Mouse (Mus musculus) embryonic facial prominence, embryonic 10.5 days (tissue): ENCODE measurements around the gene Ncaph. TPM values are rescaled to one million over a fixed set of nuclear protein-coding genes. Genes with fewer than 3 reads are reported as not detected.
A peak's percentile ranks its signal among the peaks of the same experiment; 100 is the strongest.
"Not testable (repeated sequence)": the region's sequence is repeated elsewhere in the genome, so short reads cannot be mapped to it uniquely, and the experiment has no call there.

Experiments
- DNase-seq: peaks from one replicate; pipeline ENCODE4 v3.0.0-alpha.2; 2017; ENCODE audit warnings: low spot score
- H3K27ac ChIP-seq: fragments of 300-500 bp; sonication (generic); replicated peaks from 2 replicates; pipeline ENCODE4 v1.5.1; 2016; ENCODE audit warnings: mild to moderate bottlenecking
- H3K27me3 ChIP-seq: fragments of 300-500 bp; sonication (generic); replicated peaks from 2 replicates; pipeline ENCODE4 v1.6.1; 2016; ENCODE audit warnings: low read depth, mild to moderate bottlenecking; ENCODE audit not compliant: poor library complexity, severe bottlenecking
- H3K36me3 ChIP-seq: fragments of 300-500 bp; sonication (generic); replicated peaks from 2 replicates; pipeline ENCODE4 v1.6.1; 2016; ENCODE audit warnings: mild to moderate bottlenecking, moderate library complexity
- H3K4me1 ChIP-seq: fragments of 300-500 bp; sonication (generic); 2 replicates; pipeline ENCODE4 v1.6.1; 2016
- H3K4me3 ChIP-seq: fragments of 300-500 bp; sonication (generic); 2 replicates; pipeline ENCODE4 v1.5.1; 2016; ENCODE audit warnings: mild to moderate bottlenecking, moderate library complexity
- H3K9me3 ChIP-seq: fragments of 300-500 bp; sonication (generic); 2 replicates; pipeline ENCODE4 v1.6.1; 2016; ENCODE audit warnings: mild to moderate bottlenecking
- WGBS: fragments of 180-500 bp; shearing (Covaris S2); methylation state at CpG from one replicate; pipeline ENCODE4 v1.1.7; 2016; 5-methylcytosine and 5-hydroxymethylcytosine counted together
- polyA plus RNA-seq: library from polyadenylated mRNA; unstranded; fragments of >200 nt; fragmentation: Nextera tagmentation; extraction: Ambion mirVana; gene quantifications from 2 replicates; pipeline ENCODE4 v1.2.1, GENCODE M21; 2016

Ncaph gene
- polyA plus RNA-seq: 116 and 117 TPM in 2 replicates

GRCm38 (mm10) chr2:127133621-127134461 lies at the start of gene Ncaph:
Gene Ncaph, minus strand, starts transcription at chr2:127133954.
- peak within 1 kb of the TSS; percentile 98 for H3K27ac ChIP-seq
- no peaks in the 10 kb centered on the region for H3K27me3 ChIP-seq
- WGBS: 2% methylated on average over 57 of the region's 57 CpGs
- DNase-seq: peak; percentile 93
- H3K36me3 ChIP-seq: peaks cover 28% of the 10 kb centered on the region
- H3K4me3 ChIP-seq: peak within 1 kb of the TSS; percentile 89
- H3K4me1 ChIP-seq: peaks cover 38% of the 10 kb centered on the region
- H3K9me3 ChIP-seq: no peaks in the 10 kb centered on the region

GRCm38 (mm10) chr2:127182598-127183381 lies 49.0 kb upstream of the Ncaph start:
- 0 out of 2 replicates have a peak, but pooled peaks cover 6% of the 10 kb centered on the region for H3K27me3 ChIP-seq
- no peaks in the 10 kb centered on the region for H3K9me3 ChIP-seq
- WGBS: 3% methylated on average over 17 of the region's 17 CpGs
- peak overlapping the region; percentile 65 for H3K4me3 ChIP-seq
- DNase-seq: peak; percentile 79
- peak overlapping the region; percentile 87 for H3K27ac ChIP-seq
- H3K36me3 ChIP-seq: no peaks in the 10 kb centered on the region
- H3K4me1 ChIP-seq: peaks cover 7% of the 10 kb centered on the region

GRCm38 (mm10) chr2:127166261-127166660 lies 32.5 kb upstream of the Ncaph start:
- H3K27ac ChIP-seq, DNase-seq, H3K4me1 ChIP-seq, H3K4me3 ChIP-seq, H3K27me3 ChIP-seq, H3K36me3 ChIP-seq, H3K9me3 ChIP-seq: not testable (repeated sequence)
- WGBS: 5% methylated on average over 1 of the region's 1 CpGs

- 61% methylated on average over 4 of the region's 4 CpGs for WGBS
- Histone ChIP-seq H3K4me1 (no peaks in the 10 kb centered on the region), H3K9me3 (no peaks in the 10 kb centered on the region), H3K27ac (no peak overlapping the region), H3K4me3 (no peak overlapping the region), H3K36me3 (no peaks in the 10 kb centered on the region), H3K27me3 (no peaks in the 10 kb centered on the region; the same call in 1 of the 2 replicates)
- DNase-seq: no peak
Measured at GRCm38 (mm10) chr2:127165675-127166074, 31.9 kb upstream of the Ncaph start.

GRCm38 (mm10) chr2:127145699-127146098 lies 11.9 kb upstream of the Ncaph start:
- 74% methylated on average over 3 of the region's 3 CpGs for WGBS
- H3K4me3 ChIP-seq: no peak overlapping the region

GRCm38 (mm10) chr2:127143158-127144063 lies 9.7 kb upstream of the Ncaph start, which contains the start of gene Itpripl1:
Gene Itpripl1, minus strand, starts transcription at chr2:127143442.
- peaks cover 21% of the 10 kb centered on the region for H3K4me1 ChIP-seq
- 0 out of 2 replicates have a peak, but pooled peaks cover 4% of the 10 kb centered on the region for H3K27me3 ChIP-seq
- 4% methylated on average over 31 of the region's 31 CpGs for WGBS
- no peaks in the 10 kb centered on the region for H3K9me3 ChIP-seq
- peaks cover 35% of the 10 kb centered on the region for H3K36me3 ChIP-seq
- DNase-seq: peak; percentile 79
- peak within 1 kb of the TSS; percentile 82 for H3K27ac ChIP-seq
- peak within 1 kb of the TSS; percentile 73 for H3K4me3 ChIP-seq

More at GRCm38 (mm10) chr2:127145699-127146098, 11.9 kb upstream of the Ncaph start:
- peaks cover 16% of the 10 kb centered on the region for H3K36me3 ChIP-seq
- no peak overlapping the region for H3K27ac ChIP-seq
- no peaks in the 10 kb centered on the region for H3K9me3 ChIP-seq
- peaks cover 21% of the 10 kb centered on the region for H3K4me1 ChIP-seq
- no peak for DNase-seq
- H3K27me3 ChIP-seq: 0 out of 2 replicates have a peak, but pooled peaks cover 4% of the 10 kb centered on the region

- WGBS: 15% methylated on average over 6 of the region's 6 CpGs
- DNase-seq: no peak
- peak overlapping the region; percentile 82 for H3K27ac ChIP-seq
Measured at GRCm38 (mm10) chr2:127142577-127143157, 8.9 kb upstream of the Ncaph start.

GRCm38 (mm10) chr2:127142031-127142430 lies 8.3 kb upstream of the Ncaph start:
- DNase-seq: no peak
- no peaks in the 10 kb centered on the region for H3K9me3 ChIP-seq
- H3K4me3 ChIP-seq: peak overlapping the region; percentile 73
- no peak overlapping the region for H3K27ac ChIP-seq
- 0 out of 2 replicates have a peak, but pooled peaks cover 4% of the 10 kb centered on the region for H3K27me3 ChIP-seq
- H3K4me1 ChIP-seq: peaks cover 24% of the 10 kb centered on the region
- whole genome bisulfite sequencing: 91% methylated on average over 10 of the region's 10 CpGs
- H3K36me3 ChIP-seq: peaks cover 35% of the 10 kb centered on the region

More at GRCm38 (mm10) chr2:127142577-127143157, 8.9 kb upstream of the Ncaph start:
- H3K9me3 ChIP-seq: no peaks in the 10 kb centered on the region
- peak overlapping the region; percentile 73 for H3K4me3 ChIP-seq
- peaks cover 35% of the 10 kb centered on the region for H3K36me3 ChIP-seq
- H3K27me3 ChIP-seq: 0 out of 2 replicates have a peak, but pooled peaks cover 4% of the 10 kb centered on the region
- H3K4me1 ChIP-seq: peaks cover 21% of the 10 kb centered on the region

GRCm38 (mm10) chr2:127140011-127140410 lies 6.3 kb upstream of the Ncaph start:
- Histone ChIP-seq H3K36me3 (peaks cover 35% of the 10 kb centered on the region), H3K27me3 (0 out of 2 replicates have a peak, but pooled peaks cover 4% of the 10 kb centered on the region), H3K27ac (no peak overlapping the region), H3K4me1 (peaks cover 30% of the 10 kb centered on the region), H3K9me3 (no peaks in the 10 kb centered on the region), H3K4me3 (no peak overlapping the region)
- 95% methylated on average over 7 of the region's 7 CpGs for WGBS
- no peak for DNase-seq

GRCm38 (mm10) chr2:127139605-127140004 lies 5.9 kb upstream of the Ncaph start:
- Histone ChIP-seq H3K27ac (no peak overlapping the region), H3K36me3 (peaks cover 35% of the 10 kb centered on the region), H3K9me3 (no peaks in the 10 kb centered on the region), H3K27me3 (0 out of 2 replicates have a peak, but pooled peaks cover 4% of the 10 kb centered on the region), H3K4me1 (peaks cover 32% of the 10 kb centered on the region), H3K4me3 (no peak overlapping the region)
- DNase-seq: no peak
- WGBS: 98% methylated on average over 1 of the region's 1 CpGs

- no peak overlapping the region for H3K4me3 ChIP-seq
- H3K36me3 ChIP-seq: peaks cover 35% of the 10 kb centered on the region
- 95% methylated on average over 8 of the region's 8 CpGs for WGBS
- peaks cover 37% of the 10 kb centered on the region for H3K4me1 ChIP-seq
- no peaks in the 10 kb centered on the region for H3K27me3 ChIP-seq
- H3K27ac ChIP-seq: no peak overlapping the region
- no peak for DNase-seq
- H3K9me3 ChIP-seq: no peaks in the 10 kb centered on the region
Measured at GRCm38 (mm10) chr2:127139094-127139493, 5.3 kb upstream of the Ncaph start.
